Mouse (Mus musculus) lung, postnatal 4 days (tissue): ENCODE measurements around the gene Per1.
"Not testable (repeated sequence)": the region's sequence is repeated elsewhere in the genome, so short reads cannot be mapped to it uniquely, and the experiment has no call there.

ENCODE experiments used
- DNase-seq, 2 experiments: peaks; one replicate each; pipeline ENCODE4 v3.0.0; 2021

Gene Per1

DNA sequence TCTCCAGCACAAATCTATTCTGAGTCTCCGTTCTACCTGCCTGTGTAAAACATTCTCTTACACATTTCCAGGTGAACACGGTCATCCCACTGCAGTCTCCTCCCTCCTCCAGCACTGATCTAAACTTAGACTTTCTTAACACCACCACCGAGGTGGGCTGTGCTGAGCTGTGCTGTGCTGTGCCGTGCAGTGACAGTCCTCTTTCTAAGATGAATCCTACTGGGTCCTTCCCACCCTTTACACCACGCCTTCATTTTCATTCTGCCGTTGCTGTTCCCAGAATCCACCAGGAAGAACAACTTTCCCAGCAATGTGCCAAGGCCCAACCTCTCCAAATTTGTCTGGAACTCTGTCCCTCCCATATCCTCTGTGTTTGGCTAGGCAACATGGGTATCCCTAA, 8.6 kb upstream of the Per1 start:
- no peak for DNase-seq

DNA sequence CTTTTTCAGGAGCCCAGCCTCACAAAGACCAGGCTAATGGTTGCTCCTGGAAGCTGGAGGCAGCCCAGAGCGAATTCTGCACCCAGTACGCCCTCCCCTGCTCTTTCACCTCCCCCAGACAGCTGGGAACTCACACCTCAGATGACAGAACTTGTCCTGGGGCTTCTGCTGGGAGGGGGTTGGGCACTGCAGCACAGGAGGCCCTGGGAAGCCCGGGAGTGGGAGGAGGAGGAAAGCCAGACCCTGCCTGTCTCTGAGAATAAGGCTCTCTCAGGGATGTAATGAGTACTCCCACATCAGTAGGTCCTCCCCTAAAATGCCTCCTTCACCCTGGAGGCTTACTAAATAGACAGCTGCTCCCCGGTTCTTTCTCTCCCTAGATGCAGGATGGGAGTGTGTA, 7.9 kb upstream of the Per1 start:
- no peak for DNase-seq

- no peak for DNase-seq
These were observed 7.4 kb upstream of the Per1 start for GRCm38 (mm10) chr11:69087597-69087996.

DNA sequence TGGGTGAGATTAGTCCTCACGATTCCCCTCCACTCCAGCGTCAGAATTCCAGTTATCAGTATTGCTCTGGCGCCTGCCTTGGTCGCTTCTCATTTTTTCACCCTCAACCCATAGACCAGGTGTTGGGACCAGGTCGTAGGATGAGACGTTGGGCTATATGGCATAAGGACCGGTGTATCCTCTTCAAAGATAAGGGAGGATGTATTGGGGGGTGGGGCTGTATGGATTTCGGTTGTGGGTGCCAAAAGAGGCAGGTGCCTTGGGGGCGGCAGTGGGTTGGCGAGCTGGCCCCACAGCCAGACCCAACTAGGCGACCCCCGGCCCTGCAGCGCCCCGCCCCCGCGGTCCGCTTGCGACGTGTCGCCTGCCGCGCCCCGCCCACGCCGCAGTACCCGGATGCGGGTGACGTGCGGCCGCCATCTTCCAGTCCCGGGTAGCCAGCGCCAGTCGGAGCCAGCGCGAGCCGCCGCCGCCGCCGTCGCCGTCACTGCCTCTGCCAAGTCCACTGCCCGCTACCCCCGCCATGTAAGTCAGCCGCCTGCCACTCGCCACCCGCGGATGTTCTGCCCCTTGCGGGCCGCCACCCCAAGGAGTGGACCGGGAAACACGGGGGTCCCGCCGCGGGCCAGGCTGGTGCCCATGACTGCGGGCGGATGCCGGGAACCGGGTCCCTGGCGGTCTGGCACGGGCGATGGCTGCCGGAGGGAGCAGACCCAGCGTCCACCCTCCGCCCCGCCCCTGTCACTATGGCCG, 6.7 kb upstream of the Per1 start, which contains the start of gene Vamp2:
TSS of gene Vamp2 (plus strand) at position 388 of the 753 bp plus-strand sequence.
- peak; percentile 93 to 95 for DNase-seq

DNA sequence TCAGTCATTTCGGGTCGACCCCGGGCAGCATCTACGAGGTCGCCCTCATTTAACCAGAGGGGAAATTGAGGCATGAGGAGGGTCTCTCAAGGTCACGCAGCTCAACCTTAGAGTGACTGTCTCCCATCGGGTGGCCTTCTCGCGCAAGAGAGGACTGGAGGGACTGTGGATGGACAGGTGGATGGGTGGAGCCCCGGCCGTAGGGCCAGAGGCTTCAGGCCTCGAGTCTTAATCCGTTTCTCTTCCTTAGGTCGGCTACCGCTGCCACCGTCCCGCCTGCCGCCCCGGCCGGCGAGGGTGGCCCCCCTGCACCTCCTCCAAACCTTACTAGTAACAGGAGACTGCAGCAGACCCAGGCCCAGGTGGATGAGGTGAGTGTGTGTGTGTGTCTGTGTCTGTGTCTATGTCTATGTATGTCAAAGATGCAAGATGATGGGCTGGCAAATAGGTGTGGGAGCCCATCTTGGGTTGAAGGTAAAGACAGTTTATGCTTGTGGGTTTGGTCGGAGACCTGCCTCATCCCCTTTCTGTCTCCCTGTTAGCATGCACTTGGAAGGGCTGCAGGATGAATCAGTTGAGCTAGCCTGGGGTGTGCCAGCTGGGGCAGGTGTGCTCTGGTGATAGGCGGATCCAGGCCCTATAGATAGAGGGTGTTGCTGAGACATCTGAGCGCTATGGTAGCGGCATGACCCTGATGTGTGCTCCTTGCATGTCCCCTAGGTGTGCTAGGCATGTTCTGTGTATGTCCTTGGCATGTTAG, 6.0 kb upstream of the Per1 start:
- no peak for DNase-seq

DNA sequence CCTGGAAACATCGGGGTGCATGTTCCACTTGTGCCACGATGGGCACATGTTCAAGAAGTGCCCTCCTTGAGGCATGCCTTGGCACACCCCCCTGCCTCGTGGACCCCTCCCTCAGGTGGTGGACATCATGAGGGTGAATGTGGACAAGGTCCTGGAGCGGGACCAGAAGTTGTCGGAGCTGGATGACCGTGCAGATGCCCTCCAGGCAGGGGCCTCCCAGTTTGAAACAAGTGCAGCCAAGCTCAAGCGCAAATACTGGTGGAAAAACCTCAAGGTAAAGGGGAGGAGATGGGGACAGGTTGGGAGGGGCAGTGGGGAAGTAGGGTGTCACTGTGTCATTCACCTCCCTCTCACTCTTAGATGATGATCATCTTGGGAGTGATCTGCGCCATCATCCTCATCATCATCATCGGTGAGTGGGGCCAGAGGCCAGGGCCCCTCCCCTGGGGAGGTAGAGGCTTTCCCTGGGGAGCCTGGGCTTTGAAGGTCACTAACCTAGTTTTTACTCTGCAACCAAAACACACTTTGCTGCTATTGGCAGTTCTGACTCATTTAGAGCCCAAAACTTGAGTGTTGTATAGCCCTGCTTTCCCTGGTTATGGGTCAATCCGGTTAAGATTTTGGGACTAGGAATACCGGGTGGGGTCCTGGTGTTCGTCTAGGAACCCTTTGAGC, 5.3 kb upstream of the Per1 start:
- no peak for DNase-seq

- DNase-seq = no peak
These were observed 4.7 kb upstream of the Per1 start for GRCm38 (mm10) chr11:69090367-69090766.

GRCm38 (mm10) chr11:69091566-69092385, 3.2 kb upstream of the Per1 start:
- no peak for DNase-seq

DNA sequence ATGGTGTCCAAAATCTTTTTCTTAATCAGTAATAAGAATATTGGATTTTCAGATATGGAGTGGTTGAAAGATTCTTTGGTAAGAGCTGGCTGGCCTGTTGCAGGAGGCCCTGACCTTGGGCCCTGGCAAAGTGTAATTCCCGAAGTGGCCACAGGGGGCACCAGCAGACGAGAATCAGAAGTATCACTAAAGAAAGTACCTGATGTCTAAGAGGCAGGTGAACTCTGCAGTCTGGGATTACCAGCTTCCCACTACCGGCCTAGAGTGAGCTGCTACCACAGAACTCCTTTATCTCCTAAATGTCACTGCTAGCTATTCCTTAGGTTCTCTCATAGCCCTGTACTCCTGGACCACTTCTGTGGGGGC, 2.6 kb upstream of the Per1 start:
- DNase-seq = peak; percentile 85 to 92

GRCm38 (mm10) chr11:69092871-69093270, 2.1 kb upstream of the Per1 start:
- no peak for DNase-seq

DNA sequence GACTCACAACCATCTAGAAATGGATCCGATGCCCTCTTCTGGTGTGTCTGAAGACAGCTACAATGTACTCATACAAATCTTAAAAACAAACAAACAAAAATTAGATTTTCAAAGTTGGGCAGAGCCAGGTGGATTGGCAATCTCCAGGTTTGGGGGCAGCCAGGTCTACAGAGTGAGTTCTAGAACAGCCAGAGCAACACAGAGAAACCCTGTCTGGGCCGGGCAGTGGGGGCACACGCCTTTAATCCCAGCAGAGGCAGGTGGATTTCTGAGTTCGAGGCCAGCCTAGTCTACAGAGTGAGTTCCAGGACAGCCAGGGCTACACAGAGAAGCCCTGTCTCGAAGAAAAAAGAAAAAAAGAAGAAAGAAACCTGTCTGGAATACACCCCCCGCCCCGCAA, 1.2 kb upstream of the Per1 start:
- DNase-seq = not testable (repeated sequence)

- peak in 1 of 2 experiments; percentile 72 for DNase-seq
These were observed 654 bp downstream of the Per1 start for GRCm38 (mm10) chr11:69095511-69096231.

GRCm38 (mm10) chr11:69096360-69096986, 1.5 kb downstream of the Per1 start:
- DNase-seq = no peak

GRCm38 (mm10) chr11:69096987-69097900, 2.2 kb downstream of the Per1 start:
- DNase-seq = peak; percentile 100

- DNase-seq = no peak
These were observed 3.2 kb downstream of the Per1 start for GRCm38 (mm10) chr11:69098039-69098761.

GRCm38 (mm10) chr11:69098762-69099091, 3.7 kb downstream of the Per1 start:
- DNase-seq = peak; percentile 98 to 99

GRCm38 (mm10) chr11:69099177-69099914, 4.3 kb downstream of the Per1 start:
- peak; percentile 91 for DNase-seq

GRCm38 (mm10) chr11:69099915-69100345, 4.9 kb downstream of the Per1 start:
- DNase-seq = peak; percentile 95 to 96
